Mouse (Mus musculus) MEL (cell line): ENCODE results near the gene Nwd2.

ENCODE experiments used
- CTCF ChIP-seq, 3 experiments: IDR thresholded peaks in 2 of 3; conservative IDR thresholded peaks in 1 of 3; 2 replicates each; pipeline ENCODE4 v1.5.1; 2011 to 2012; ENCODE audit warnings: low read length in 3 of 3, low read depth in 2 of 3, mild to moderate bottlenecking in 2 of 3, improper control_type of control experiment in 1 of 3, inconsistent platforms in 1 of 3, mixed read lengths in 1 of 3, moderate library complexity in 1 of 3; ENCODE audit not compliant: control insufficient read depth in 1 of 3, insufficient read depth in 1 of 3, poor library complexity in 1 of 3, severe bottlenecking in 1 of 3
- EP300 ChIP-seq, 2 experiments: IDR thresholded peaks; 2 replicates each; pipeline ENCODE4 v1.6.1; 2011; ENCODE audit warnings: improper control_type of control experiment in 2 of 2, low read length in 2 of 2, low read depth in 1 of 2, mild to moderate bottlenecking in 1 of 2
- HCFC1 ChIP-seq: IDR thresholded peaks from 2 replicates; pipeline ENCODE4 v1.6.1; 2012; ENCODE audit warnings: low read depth, mild to moderate bottlenecking, inconsistent platforms, low read length, improper control_type of control experiment, moderate library complexity
- MAX ChIP-seq: IDR thresholded peaks from 2 replicates; pipeline ENCODE4 v1.6.1; 2011; ENCODE audit warnings: low read length, improper control_type of control experiment
- USF1 ChIP-seq: IDR thresholded peaks from 2 replicates; pipeline ENCODE4 v1.6.1; 2014; ENCODE audit warnings: low read depth, mild to moderate bottlenecking, inconsistent platforms, low read length, improper control_type of control experiment, moderate library complexity

GRCm38 (mm10) chr5:63821176-63821575 is 172.3 kb downstream of the Nwd2 start:
- TF ChIP-seq USF1 (no peak), CTCF (IDR thresholded peaks at IDR 0.05 in 2 of 3, conservative IDR thresholded peaks at IDR 0.05 in 1 of 3; ENCODE audit: control insufficient read depth in 1 of 3, insufficient read depth in 1 of 3, low read depth in 2 of 3, low read length in 3 of 3, poor library complexity in 1 of 3, severe bottlenecking in 1 of 3) (peak in 1 of 3 experiments; percentile 14; a peak in 2 of 6 replicates), MAX (no peak), HCFC1 (no peak), EP300 (IDR thresholded peaks at IDR 0.05; ENCODE audit: low read depth in 1 of 2, low read length in 2 of 2) (no peak)
